Mouse (Mus musculus) hindbrain, embryonic 15.5 days (tissue): Measurements from ENCODE around the gene Dennd4a. TPM values are rescaled to one million over a fixed set of nuclear protein-coding genes. Genes with fewer than 3 reads are reported as not detected.

Experiments
- ATAC-seq: fragments of 200-750 bp; cut with Nextera tagmentation; 2 replicates; pipeline ENCODE4 v1.8.0; 2017; ENCODE audit warnings: low read depth, moderate number of reproducible peaks, moderate TSS enrichment; ENCODE audit not compliant: low FRiP score
- H3K27ac ChIP-seq: fragments of 300-500 bp; sonication (generic); replicated peaks from 2 replicates; pipeline ENCODE4 v1.5.1; 2015; ENCODE audit warnings: mild to moderate bottlenecking, inconsistent platforms
- H3K27me3 ChIP-seq: fragments of 300-500 bp; sonication (generic); 2 replicates; pipeline ENCODE4 v1.6.1; 2015; ENCODE audit warnings: control low read depth, inconsistent platforms
- H3K36me3 ChIP-seq: fragments of 300-500 bp; sonication (generic); 2 replicates; pipeline ENCODE4 v1.6.1; 2015; ENCODE audit warnings: control low read depth, inconsistent platforms
- H3K4me1 ChIP-seq: fragments of 300-500 bp; sonication (generic); replicated peaks from 2 replicates; pipeline ENCODE4 v1.6.1; 2015; ENCODE audit warnings: control low read depth, inconsistent platforms
- H3K4me2 ChIP-seq: fragments of 300-500 bp; sonication (generic); 2 replicates; pipeline ENCODE4 v1.6.1; 2015; ENCODE audit warnings: moderate library complexity, mild to moderate bottlenecking, inconsistent platforms
- H3K4me3 ChIP-seq: fragments of 300-500 bp; sonication (generic); 2 replicates; pipeline ENCODE4 v1.5.1; 2015; ENCODE audit warnings: mild to moderate bottlenecking, inconsistent platforms
- H3K9ac ChIP-seq: fragments of 300-500 bp; sonication (generic); 2 replicates; pipeline ENCODE4 v1.6.1; 2015; ENCODE audit warnings: inconsistent platforms
- H3K9me3 ChIP-seq: fragments of 300-500 bp; sonication (generic); 2 replicates; pipeline ENCODE4 v1.6.1; 2016; ENCODE audit warnings: control low read depth, inconsistent platforms
- WGBS: fragments of 180-500 bp; shearing (Covaris S2); methylation state at CpG from one replicate; pipeline ENCODE4 v1.1.7; 2015; 5-methylcytosine and 5-hydroxymethylcytosine counted together
- polyA plus RNA-seq: library from polyadenylated mRNA; unstranded; fragments of >200 nt; fragmentation: Nextera tagmentation; extraction: Ambion mirVana; gene quantifications from 2 replicates; pipeline ENCODE4 v1.2.1, GENCODE M21; 2015

Gene Dennd4a
- 10.9 and 11.1 TPM in 2 replicates for polyA plus RNA-seq

DNA sequence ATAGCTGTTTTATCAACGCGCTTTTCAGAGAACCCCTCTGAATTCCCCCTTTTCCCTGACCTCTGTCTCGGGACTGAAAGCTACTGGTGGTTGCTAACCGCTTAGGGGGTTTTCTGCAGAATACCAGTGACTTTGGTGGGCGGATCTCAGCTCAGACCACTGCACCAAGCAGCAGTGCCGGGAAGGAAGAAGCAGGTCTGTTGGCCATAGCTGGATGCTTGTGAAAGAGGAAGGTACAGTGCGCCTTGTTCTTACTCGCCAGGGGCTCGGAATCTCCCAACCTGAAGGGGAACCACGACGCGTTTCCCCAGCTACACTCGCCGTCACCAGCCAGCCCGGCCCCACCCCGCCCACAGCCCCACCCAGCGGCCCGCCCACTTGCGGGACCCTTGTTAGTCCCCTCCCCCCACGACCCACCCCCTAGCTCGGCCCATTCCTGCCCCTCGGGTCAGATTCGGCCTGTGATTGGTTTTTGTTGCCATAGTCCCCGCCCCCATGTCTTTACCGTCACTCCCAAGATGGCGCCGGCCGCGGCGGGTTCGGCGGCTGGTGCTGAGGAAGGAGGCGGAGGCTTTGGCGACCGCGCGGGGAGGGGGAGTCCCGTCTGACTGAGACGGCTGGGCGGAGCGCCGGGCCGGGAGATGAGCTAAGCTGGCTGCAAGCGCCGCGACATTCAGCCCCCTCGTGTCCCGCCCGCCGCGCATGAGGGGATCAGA is at the start of gene Dennd4a:
Gene Dennd4a (plus strand): TSS at position 519 of the 716 bp plus-strand sequence.
- ATAC-seq: peak; percentile 97

DNA sequence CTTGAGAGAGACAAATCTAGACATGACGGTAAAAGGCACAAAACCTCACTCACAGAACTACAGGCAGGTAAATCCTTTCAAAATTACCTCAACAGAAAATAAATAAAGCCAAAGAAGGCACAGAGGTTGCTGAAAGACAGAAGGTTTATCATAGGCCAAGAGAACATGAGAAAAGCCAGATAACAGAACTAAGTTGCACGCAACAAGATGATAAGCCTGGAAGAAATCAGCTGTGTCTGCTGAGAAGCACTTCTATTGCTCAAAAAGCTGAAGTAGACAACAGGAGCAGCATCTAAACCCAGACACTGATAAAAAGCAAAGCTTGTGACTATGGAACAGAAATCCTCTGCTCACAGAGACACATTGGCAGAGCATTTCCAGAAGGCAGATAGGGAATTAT is 46.3 kb upstream of the Dennd4a start:
- Histone ChIP-seq H3K27me3 (no peaks in the 10 kb centered on the region), H3K9me3 (no peaks in the 10 kb centered on the region), H3K9ac (no peak overlapping the region), H3K4me1 (no peaks in the 10 kb centered on the region), H3K4me3 (no peak overlapping the region), H3K4me2 (no peak overlapping the region), H3K27ac (no peak overlapping the region), H3K36me3 (no peaks in the 10 kb centered on the region)
- 91% methylated on average over 2 of the region's 2 CpGs for WGBS
- ATAC-seq: no peak

More for the DNA sequence above, at the start of gene Dennd4a:
- H3K4me3 ChIP-seq: peak within 1 kb of the TSS; percentile 78
- peak within 1 kb of the TSS; percentile 70 for H3K4me2 ChIP-seq
- under 1% methylated on average over 49 of the region's 51 CpGs for WGBS
- H3K4me1 ChIP-seq: peaks cover 24% of the 10 kb centered on the region
- no peaks in the 10 kb centered on the region for H3K9me3 ChIP-seq
- peak within 1 kb of the TSS; percentile 82 for H3K9ac ChIP-seq
- H3K27me3 ChIP-seq: no peaks in the 10 kb centered on the region
- H3K36me3 ChIP-seq: no peaks in the 10 kb centered on the region
- peak within 1 kb of the TSS; percentile 98 for H3K27ac ChIP-seq

DNA sequence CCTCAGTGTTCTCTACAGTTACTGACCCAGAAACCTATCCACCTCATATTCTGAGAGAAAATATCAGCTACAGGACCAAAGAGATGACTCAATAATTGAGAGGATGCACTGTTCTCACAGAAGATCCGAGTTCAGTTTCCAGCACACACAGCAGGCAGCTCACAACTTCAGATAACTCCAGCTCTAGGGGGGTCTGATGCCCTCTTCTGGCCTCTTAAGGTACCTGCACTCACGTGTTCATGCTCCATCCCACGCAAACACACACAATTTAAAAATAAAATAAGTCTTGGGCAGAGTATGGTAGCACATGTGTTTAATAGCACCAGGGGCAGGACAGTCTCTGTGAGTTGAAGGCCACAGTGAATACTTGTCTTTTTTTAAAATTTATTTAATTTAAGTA is 45.0 kb upstream of the Dennd4a start:
- ATAC-seq: no peak
- no peaks in the 10 kb centered on the region for H3K27me3 ChIP-seq
- WGBS: 87% methylated on average over 3 of the region's 3 CpGs
- H3K27ac ChIP-seq: no peak overlapping the region
- H3K4me3 ChIP-seq: no peak overlapping the region
- no peak overlapping the region for H3K9ac ChIP-seq
- peaks cover 4% of the 10 kb centered on the region; the same call in 1 of the 2 replicates for H3K4me1 ChIP-seq
- H3K36me3 ChIP-seq: no peaks in the 10 kb centered on the region
- H3K4me2 ChIP-seq: no peak overlapping the region
- H3K9me3 ChIP-seq: no peaks in the 10 kb centered on the region

DNA sequence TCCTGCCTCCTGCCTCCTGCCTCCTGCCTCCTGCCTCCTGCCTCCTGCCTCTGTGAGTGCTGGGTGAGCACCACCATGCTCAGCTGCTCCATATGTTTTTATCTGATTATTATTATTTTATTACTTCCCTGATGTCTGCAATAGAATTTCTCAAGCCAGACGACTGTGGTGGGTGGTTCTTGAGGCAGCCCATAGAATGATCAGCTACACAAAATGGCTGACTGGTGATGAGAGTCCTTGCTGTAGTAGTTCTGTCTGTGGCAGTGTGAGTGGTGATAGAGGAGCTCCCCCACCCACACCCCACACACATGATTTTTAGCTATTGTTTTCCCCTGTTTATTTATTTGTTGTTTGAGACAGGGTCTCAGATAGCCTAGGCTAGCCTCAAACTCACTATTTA is 43.3 kb upstream of the Dennd4a start:
- no peak overlapping the region for H3K9ac ChIP-seq
- H3K4me2 ChIP-seq: no peak overlapping the region
- no peaks in the 10 kb centered on the region for H3K9me3 ChIP-seq
- H3K36me3 ChIP-seq: no peaks in the 10 kb centered on the region
- H3K27me3 ChIP-seq: no peaks in the 10 kb centered on the region
- no peak overlapping the region for H3K4me3 ChIP-seq
- H3K27ac ChIP-seq: no peak overlapping the region
- no peak for ATAC-seq
- 46% methylated on average over 1 of the region's 1 CpGs for WGBS
- peaks cover 8% of the 10 kb centered on the region; the same call in 1 of the 2 replicates for H3K4me1 ChIP-seq

DNA sequence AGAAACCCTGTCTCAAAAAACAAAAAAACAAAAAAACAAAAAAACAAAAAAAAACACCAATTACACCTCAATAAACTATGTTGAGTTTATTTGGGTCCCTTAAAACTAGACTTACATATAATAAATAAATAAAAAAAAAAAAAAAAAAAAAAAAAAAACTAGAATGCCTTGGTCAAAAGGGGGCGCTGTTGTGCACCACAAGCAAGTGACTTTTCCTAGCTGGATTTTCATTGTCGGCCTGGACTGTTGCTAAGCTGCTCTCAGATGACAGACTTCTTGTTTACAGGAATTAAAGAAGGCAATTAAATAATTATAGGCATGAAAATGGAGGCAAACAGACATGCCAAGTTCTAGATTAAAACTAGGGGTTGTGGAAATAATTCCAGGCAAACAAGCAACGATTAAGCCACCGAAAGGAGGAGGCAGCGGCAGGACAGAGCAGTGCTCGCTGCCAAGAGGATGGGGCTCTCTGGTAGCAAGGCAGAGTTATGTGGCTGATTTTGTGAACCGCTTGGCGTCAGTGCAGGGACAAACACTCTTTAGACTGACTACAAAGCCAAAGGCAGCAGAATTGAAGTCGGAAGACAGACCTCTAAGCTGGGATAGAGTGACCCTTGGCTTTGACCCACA is 42.0 kb upstream of the Dennd4a start:
- H3K4me2 ChIP-seq: no peak overlapping the region
- H3K27ac ChIP-seq: peak overlapping the region; percentile 56
- H3K4me1 ChIP-seq: peaks cover 10% of the 10 kb centered on the region
- H3K4me3 ChIP-seq: no peak overlapping the region
- H3K36me3 ChIP-seq: no peaks in the 10 kb centered on the region
- no peak for ATAC-seq
- no peaks in the 10 kb centered on the region for H3K9me3 ChIP-seq
- H3K27me3 ChIP-seq: no peaks in the 10 kb centered on the region
- 31% methylated on average over 9 of the region's 9 CpGs for whole genome bisulfite sequencing
- no peak overlapping the region for H3K9ac ChIP-seq

DNA sequence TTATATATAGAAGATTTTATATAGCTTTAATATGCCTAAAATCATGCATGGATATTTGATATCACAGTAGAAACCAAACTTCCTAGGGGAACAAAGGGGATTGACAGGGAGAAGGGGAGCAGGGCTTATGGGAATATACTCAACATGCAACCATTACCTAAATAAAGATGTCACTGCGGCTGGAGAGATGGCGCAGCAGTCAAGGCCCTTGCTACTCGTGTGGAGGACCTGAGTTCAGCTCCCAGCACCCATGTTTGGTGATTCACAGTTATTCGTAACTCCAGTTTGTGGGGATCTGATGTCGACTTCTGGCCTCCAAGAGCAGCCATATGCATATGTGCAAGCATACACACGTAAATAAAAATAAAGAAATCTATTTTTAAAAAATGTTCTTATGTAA is 41.2 kb upstream of the Dennd4a start:
- Histone ChIP-seq H3K4me3 (no peak overlapping the region), H3K27ac (no peak overlapping the region), H3K4me1 (peaks cover 17% of the 10 kb centered on the region), H3K4me2 (no peak overlapping the region), H3K9me3 (no peaks in the 10 kb centered on the region), H3K9ac (no peak overlapping the region), H3K36me3 (no peaks in the 10 kb centered on the region), H3K27me3 (no peaks in the 10 kb centered on the region)
- WGBS: 92% methylated on average over 6 of the region's 6 CpGs
- no peak for ATAC-seq

DNA sequence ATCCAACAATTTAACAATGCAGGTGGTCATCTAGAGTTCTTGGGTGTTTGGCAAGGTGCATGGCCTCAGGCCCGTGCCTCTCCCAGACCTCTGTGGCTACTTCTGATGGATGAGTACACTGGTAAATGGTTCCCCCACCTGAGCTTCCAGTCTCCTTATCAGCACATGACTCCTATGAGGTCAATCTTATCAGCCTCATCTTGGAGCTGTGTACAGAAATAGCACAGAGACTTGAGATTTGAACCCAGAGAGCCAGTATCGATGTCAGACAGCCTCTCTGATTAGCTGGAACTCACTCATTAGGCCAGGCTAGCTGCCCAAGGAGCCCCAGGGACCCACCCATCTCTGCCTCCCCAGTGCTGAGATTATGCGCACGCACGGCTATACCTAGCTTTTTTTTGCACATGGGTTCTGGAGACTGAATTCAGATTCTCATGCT is 40.7 kb upstream of the Dennd4a start:
- Histone ChIP-seq H3K9me3 (no peaks in the 10 kb centered on the region), H3K36me3 (no peaks in the 10 kb centered on the region), H3K27ac (0 out of 2 replicates have a peak overlapping the region, but pooled peaks have one; percentile 56), H3K4me2 (no peak overlapping the region), H3K27me3 (no peaks in the 10 kb centered on the region), H3K4me3 (no peak overlapping the region), H3K9ac (no peak overlapping the region), H3K4me1 (peaks cover 20% of the 10 kb centered on the region)
- 82% methylated on average over 5 of the region's 5 CpGs for WGBS
- no peak for ATAC-seq

DNA sequence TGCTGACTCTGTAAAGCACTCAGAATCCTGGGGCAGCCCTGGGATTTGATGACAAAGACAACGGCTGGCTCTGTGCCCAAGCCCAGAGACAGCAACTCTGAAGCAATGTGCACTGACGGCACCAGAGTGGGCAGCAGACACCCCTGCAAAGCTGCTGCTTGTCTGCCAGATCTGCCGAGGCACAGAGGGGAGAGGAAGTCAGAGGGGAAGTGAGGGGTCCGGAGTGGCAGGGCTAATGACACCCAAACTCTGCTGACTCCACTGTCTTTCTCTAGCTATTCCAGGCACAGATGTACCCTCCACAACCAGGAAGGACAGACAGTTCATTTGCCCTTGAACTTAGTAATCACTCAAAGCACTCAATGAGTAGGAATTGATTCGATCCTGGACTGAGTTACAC is 39.9 kb upstream of the Dennd4a start:
- Histone ChIP-seq H3K36me3 (no peaks in the 10 kb centered on the region), H3K4me1 (peaks cover 20% of the 10 kb centered on the region), H3K27me3 (no peaks in the 10 kb centered on the region), H3K9me3 (no peaks in the 10 kb centered on the region), H3K4me2 (no peak overlapping the region), H3K4me3 (no peak overlapping the region), H3K27ac (peak overlapping the region; percentile 56; the same call in 1 of the 2 replicates), H3K9ac (no peak overlapping the region)
- WGBS: 35% methylated on average over 5 of the region's 5 CpGs
- peak; percentile 38; the same call in 1 of the 2 replicates for ATAC-seq

DNA sequence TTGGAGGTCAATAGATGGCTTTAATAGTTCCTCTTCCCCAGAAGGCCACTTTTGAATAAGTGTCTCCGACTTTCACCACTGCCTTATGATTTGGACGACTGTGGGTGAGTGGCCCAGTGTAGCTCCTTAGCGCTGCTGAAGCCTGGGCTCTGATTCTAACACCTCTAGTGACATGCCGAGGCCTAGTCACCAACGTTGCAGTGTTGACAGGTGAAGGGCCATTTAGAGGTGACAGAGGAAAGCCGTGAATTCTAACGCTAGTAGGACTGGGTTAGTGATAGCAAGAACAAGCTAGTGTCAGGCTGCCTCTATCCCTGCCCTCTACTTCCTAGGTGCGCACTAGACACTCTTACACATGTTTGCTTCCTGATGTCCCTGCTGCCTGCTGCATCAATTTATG is 37.9 kb upstream of the Dennd4a start:
- Histone ChIP-seq H3K36me3 (no peaks in the 10 kb centered on the region), H3K4me3 (no peak overlapping the region), H3K9ac (no peak overlapping the region), H3K9me3 (no peaks in the 10 kb centered on the region), H3K4me1 (peaks cover 20% of the 10 kb centered on the region), H3K27ac (no peak overlapping the region), H3K4me2 (no peak overlapping the region), H3K27me3 (no peaks in the 10 kb centered on the region)
- WGBS: 85% methylated on average over 8 of the region's 8 CpGs
- ATAC-seq: no peak

DNA sequence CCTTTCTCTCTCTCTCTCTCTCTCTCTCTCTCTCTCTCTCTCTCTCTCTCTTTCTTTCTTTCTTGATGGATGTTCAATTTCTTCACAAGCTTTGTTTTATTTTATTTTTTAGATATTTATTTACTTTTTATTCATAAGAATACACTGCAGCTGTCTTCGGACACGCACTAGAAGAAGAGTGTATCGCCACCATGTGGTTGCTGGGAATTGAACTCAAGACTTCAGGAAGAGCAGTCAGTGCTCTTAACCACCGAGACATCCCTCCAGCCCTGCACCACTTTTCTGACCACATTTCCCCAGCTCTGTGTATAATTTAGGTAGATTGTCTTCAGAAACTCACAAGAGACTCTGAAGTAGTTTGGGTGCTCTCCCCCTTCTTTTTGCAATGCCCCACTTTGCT is 37.2 kb upstream of the Dennd4a start:
- peak overlapping the region; percentile 75 for H3K27ac ChIP-seq
- H3K27me3 ChIP-seq: no peaks in the 10 kb centered on the region
- ATAC-seq: no peak
- H3K4me3 ChIP-seq: no peak overlapping the region
- H3K9ac ChIP-seq: no peak overlapping the region
- no peak overlapping the region for H3K4me2 ChIP-seq
- H3K9me3 ChIP-seq: no peaks in the 10 kb centered on the region
- peaks cover 20% of the 10 kb centered on the region for H3K4me1 ChIP-seq
- WGBS: 58% methylated on average over 4 of the region's 4 CpGs
- no peaks in the 10 kb centered on the region for H3K36me3 ChIP-seq

DNA sequence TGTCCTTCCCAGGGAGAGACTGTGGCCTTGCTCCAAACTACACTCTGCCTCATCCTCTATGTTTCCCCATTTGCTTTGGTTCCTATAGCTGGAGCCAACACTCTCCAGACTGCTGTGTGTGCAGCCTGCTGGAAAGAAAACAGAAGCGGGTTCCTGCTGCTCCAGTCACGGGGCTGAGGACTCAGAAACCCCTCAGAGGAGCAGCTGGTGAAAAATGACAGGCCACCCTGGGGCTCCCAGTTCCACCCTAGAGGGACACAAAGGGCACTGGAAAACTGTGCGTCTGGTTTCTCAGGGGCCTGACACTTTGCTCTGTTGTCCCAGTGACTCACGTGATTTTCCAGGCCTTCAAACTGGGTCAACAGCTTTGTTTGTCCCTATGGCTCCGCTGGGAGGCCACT is 36.7 kb upstream of the Dennd4a start:
- Histone ChIP-seq H3K4me1 (peaks cover 20% of the 10 kb centered on the region), H3K9me3 (no peaks in the 10 kb centered on the region), H3K27me3 (no peaks in the 10 kb centered on the region), H3K4me2 (0 out of 2 replicates have a peak overlapping the region, but pooled peaks have one; percentile 3), H3K27ac (peak overlapping the region; percentile 75), H3K4me3 (no peak overlapping the region), H3K36me3 (no peaks in the 10 kb centered on the region), H3K9ac (no peak overlapping the region)
- peak; percentile 66; the same call in 1 of the 2 replicates for ATAC-seq
- WGBS: 7% methylated on average over 5 of the region's 5 CpGs

DNA sequence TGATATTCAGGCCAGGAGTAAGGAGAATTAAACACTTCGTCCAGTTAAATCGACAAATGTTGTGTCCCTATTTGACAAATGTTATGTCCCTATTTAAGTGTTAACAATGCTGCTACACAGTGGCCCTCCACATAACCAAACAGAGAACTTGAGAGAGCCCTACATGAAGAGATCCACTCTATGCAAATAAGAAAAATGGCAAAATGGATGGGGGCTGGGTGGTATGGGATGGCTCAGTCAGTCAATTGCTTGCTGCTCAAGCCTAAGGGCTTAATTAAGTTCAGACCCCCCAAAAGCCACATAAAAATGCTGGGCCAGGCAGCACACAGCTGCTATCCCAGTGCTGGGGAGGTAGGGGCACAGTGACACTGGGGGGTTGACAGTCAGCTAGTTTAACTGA is 36.3 kb upstream of the Dennd4a start:
- Histone ChIP-seq H3K4me1 (peaks cover 20% of the 10 kb centered on the region), H3K4me3 (no peak overlapping the region), H3K36me3 (no peaks in the 10 kb centered on the region), H3K4me2 (no peak overlapping the region), H3K9ac (no peak overlapping the region), H3K9me3 (no peaks in the 10 kb centered on the region), H3K27ac (peak overlapping the region; percentile 75), H3K27me3 (no peaks in the 10 kb centered on the region)
- WGBS: 23% methylated on average over 2 of the region's 2 CpGs
- ATAC-seq: peak; percentile 56; the same call in 1 of the 2 replicates
